Mouse (Mus musculus): Measurements from ENCODE around the gene Ksr2. TPM values are rescaled to one million over a fixed set of nuclear protein-coding genes. Genes with fewer than 3 reads are reported as not detected.

Ksr2 gene
- polyA plus RNA-seq, 1 experiment from 2014 or later = 6.0 TPM

- ATAC-seq = 0 out of 2 replicates have a peak, but pooled peaks have one; percentile 30
- H3K9me3 ChIP-seq (ENCODE audit: control insufficient read depth, low read length) = no peaks in the 10 kb centered on the region
- H3K27ac ChIP-seq (ENCODE audit: low read depth, low read length) = no peak overlapping the region
- no peak overlapping the region for H3K4me2 ChIP-seq (ENCODE audit: low read length)
- no peak overlapping the region for H3K4me3 ChIP-seq (ENCODE audit: low read length)
- H3K36me3 ChIP-seq (ENCODE audit: control insufficient read depth, insufficient read depth, low read length) = no peaks in the 10 kb centered on the region
- 33% methylated on average over 9 of the region's 9 CpGs for WGBS
- H3K9ac ChIP-seq (ENCODE audit: low read depth, low read length) = no peak overlapping the region
- no peaks in the 10 kb centered on the region for H3K27me3 ChIP-seq (replicated peaks; ENCODE audit: control insufficient read depth, insufficient read depth, low read length)
- no peaks in the 10 kb centered on the region for H3K4me1 ChIP-seq (ENCODE audit: control insufficient read depth, insufficient read depth, low read depth, low read length)
Observed at GRCm38 (mm10) chr5:117457121-117457520, 43.3 kb downstream of the Ksr2 start.

DNA sequence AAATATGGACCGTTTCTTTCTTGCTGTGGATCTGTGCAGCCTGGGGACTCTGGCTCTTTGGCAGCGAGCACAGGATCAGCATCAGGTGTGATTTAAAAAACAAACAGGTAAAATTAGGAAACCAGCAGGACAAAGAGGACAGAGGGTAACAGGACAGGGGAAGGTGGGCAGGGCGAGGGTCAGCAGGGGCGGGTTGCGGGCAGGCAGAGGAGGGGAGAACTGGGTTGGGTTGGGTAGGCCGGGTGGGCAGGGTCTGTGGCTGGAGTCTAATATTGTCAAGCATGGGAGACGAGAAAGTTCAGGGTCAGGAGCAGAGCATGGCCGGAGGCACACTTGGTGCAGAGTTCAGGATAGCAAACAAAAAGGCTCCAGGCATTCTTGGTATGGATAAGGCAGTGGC, 43.8 kb downstream of the Ksr2 start:
- 66% methylated on average over 8 of the region's 8 CpGs for WGBS
- Histone ChIP-seq H3K36me3 (ENCODE audit: control insufficient read depth, insufficient read depth, low read length) (no peaks in the 10 kb centered on the region), H3K9me3 (ENCODE audit: control insufficient read depth, low read length) (no peaks in the 10 kb centered on the region), H3K27ac (ENCODE audit: low read depth, low read length) (no peak overlapping the region), H3K4me2 (ENCODE audit: low read length) (no peak overlapping the region), H3K27me3 (replicated peaks; ENCODE audit: control insufficient read depth, insufficient read depth, low read length) (no peaks in the 10 kb centered on the region), H3K4me3 (ENCODE audit: low read length) (no peak overlapping the region), H3K4me1 (ENCODE audit: control insufficient read depth, insufficient read depth, low read depth, low read length) (no peaks in the 10 kb centered on the region), H3K9ac (ENCODE audit: low read depth, low read length) (no peak overlapping the region)
- no peak for ATAC-seq

DNA sequence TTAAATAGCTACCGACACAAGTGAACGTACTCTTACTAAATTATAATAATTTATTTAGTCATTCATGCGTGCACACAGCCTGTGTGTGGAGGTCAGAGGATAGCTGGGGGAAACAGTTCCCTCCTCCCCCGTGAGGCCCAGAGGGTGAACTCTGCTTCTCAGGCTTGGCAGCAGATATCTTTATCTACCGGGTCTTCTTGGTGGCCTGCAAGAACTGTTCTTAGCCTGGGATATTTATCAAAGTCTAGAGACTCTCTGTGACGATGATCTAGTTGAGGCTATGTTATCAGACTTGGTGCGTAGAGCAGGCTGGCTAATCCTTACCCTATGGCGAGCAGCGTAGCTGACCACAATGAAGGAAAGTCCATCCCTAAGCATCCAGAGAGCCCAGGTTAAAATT, 45.1 kb downstream of the Ksr2 start:
- Histone ChIP-seq H3K4me3 (ENCODE audit: low read length) (no peak overlapping the region), H3K27me3 (replicated peaks; ENCODE audit: control insufficient read depth, insufficient read depth, low read length) (no peaks in the 10 kb centered on the region), H3K36me3 (ENCODE audit: control insufficient read depth, insufficient read depth, low read length) (no peaks in the 10 kb centered on the region), H3K4me1 (ENCODE audit: control insufficient read depth, insufficient read depth, low read depth, low read length) (no peaks in the 10 kb centered on the region), H3K4me2 (ENCODE audit: low read length) (no peak overlapping the region), H3K27ac (ENCODE audit: low read depth, low read length) (no peak overlapping the region), H3K9ac (ENCODE audit: low read depth, low read length) (no peak overlapping the region), H3K9me3 (ENCODE audit: control insufficient read depth, low read length) (no peaks in the 10 kb centered on the region)
- WGBS = 73% methylated on average over 9 of the region's 9 CpGs
- no peak for ATAC-seq

DNA sequence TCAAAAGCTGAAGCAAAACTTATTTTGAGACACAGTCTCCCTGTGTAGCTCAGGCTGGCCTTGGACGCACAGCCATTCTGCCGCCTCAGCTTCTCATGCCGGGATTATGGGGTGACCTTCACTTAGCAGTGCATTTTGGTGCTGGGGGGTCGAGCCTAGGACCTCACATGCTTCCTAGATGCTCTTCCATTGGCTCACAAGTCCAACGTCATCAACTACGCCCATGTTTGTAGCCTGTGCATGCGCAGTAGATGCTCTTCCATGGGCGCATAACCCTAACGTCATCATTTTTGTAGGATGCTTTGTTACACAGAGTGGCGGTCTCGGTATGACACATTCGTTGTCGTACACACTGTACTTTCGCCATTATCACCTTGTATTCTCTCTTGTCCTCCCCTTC, 46.5 kb downstream of the Ksr2 start:
- H3K4me3 ChIP-seq (ENCODE audit: low read length) = no peak overlapping the region
- H3K27me3 ChIP-seq (replicated peaks; ENCODE audit: control insufficient read depth, insufficient read depth, low read length) = no peaks in the 10 kb centered on the region
- 96% methylated on average over 14 of the region's 14 CpGs for WGBS
- H3K36me3 ChIP-seq (ENCODE audit: control insufficient read depth, insufficient read depth, low read length) = no peaks in the 10 kb centered on the region
- H3K4me2 ChIP-seq (ENCODE audit: low read length) = no peak overlapping the region
- ATAC-seq = no peak
- H3K9me3 ChIP-seq (ENCODE audit: control insufficient read depth, low read length) = no peaks in the 10 kb centered on the region
- H3K4me1 ChIP-seq (ENCODE audit: control insufficient read depth, insufficient read depth, low read depth, low read length) = no peaks in the 10 kb centered on the region
- no peak overlapping the region for H3K9ac ChIP-seq (ENCODE audit: low read depth, low read length)
- H3K27ac ChIP-seq (ENCODE audit: low read depth, low read length) = no peak overlapping the region

DNA sequence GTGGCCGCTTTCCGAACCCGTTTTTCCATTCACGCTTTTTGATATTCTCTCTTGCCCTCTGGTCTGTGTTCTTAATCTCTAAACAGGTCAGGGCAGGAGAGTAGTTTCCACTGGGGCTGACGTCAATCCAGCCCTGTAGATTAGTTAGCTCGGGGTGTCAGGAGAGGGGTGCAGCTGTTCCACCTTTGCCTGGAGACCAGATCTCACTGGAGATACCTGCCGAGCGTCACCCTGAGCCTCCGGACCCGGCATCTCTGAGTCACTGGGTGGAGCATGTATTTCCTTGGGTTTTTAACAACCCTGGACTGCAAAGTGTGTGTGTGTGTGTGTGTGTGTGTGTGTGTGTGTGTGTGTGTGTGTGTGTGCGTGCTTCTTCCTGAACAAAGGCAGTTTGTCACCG, 53.3 kb downstream of the Ksr2 start:
- Histone ChIP-seq H3K27me3 (replicated peaks; ENCODE audit: control insufficient read depth, insufficient read depth, low read length) (no peaks in the 10 kb centered on the region), H3K4me2 (ENCODE audit: low read length) (no peak overlapping the region), H3K4me1 (ENCODE audit: control insufficient read depth, insufficient read depth, low read depth, low read length) (no peaks in the 10 kb centered on the region), H3K27ac (ENCODE audit: low read depth, low read length) (no peak overlapping the region), H3K9me3 (ENCODE audit: control insufficient read depth, low read length) (no peaks in the 10 kb centered on the region), H3K9ac (ENCODE audit: low read depth, low read length) (no peak overlapping the region), H3K4me3 (ENCODE audit: low read length) (no peak overlapping the region), H3K36me3 (ENCODE audit: control insufficient read depth, insufficient read depth, low read length) (no peaks in the 10 kb centered on the region)
- WGBS = 85% methylated on average over 11 of the region's 12 CpGs
- ATAC-seq = no peak

DNA sequence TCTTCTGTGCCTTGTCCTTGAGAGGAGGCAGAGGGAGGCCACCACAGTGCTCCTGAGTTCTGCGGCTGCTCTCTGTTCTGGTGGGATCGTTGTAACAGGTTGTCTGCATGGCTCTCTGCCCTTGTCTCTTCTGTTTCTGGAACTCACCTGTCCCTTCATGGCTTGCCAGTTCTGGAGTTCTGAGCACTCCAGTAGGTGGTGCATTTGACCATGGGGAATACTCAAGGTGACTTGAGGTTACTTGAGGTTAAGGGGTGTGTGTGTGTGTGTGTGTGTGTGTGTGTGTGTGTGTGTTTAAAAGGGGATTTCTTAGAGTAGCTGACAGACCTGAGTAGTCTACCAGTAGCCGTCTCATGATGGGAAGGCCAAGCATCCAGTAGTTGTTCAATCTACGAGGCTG, 55.2 kb downstream of the Ksr2 start:
- no peak for ATAC-seq
- Histone ChIP-seq H3K27ac (ENCODE audit: low read depth, low read length) (no peak overlapping the region), H3K9ac (ENCODE audit: low read depth, low read length) (no peak overlapping the region), H3K27me3 (replicated peaks; ENCODE audit: control insufficient read depth, insufficient read depth, low read length) (no peaks in the 10 kb centered on the region), H3K9me3 (ENCODE audit: control insufficient read depth, low read length) (no peaks in the 10 kb centered on the region), H3K4me3 (ENCODE audit: low read length) (no peak overlapping the region), H3K36me3 (ENCODE audit: control insufficient read depth, insufficient read depth, low read length) (no peaks in the 10 kb centered on the region), H3K4me2 (ENCODE audit: low read length) (no peak overlapping the region), H3K4me1 (ENCODE audit: control insufficient read depth, insufficient read depth, low read depth, low read length) (no peaks in the 10 kb centered on the region)
- WGBS = 87% methylated on average over 4 of the region's 4 CpGs

- no peaks in the 10 kb centered on the region for H3K9me3 ChIP-seq (ENCODE audit: control insufficient read depth, low read length)
- no peak overlapping the region for H3K4me3 ChIP-seq (ENCODE audit: low read length)
- H3K4me1 ChIP-seq (ENCODE audit: control insufficient read depth, insufficient read depth, low read depth, low read length) = no peaks in the 10 kb centered on the region
- no peaks in the 10 kb centered on the region for H3K36me3 ChIP-seq (ENCODE audit: control insufficient read depth, insufficient read depth, low read length)
- WGBS = 95% methylated on average over 8 of the region's 8 CpGs
- no peak overlapping the region for H3K9ac ChIP-seq (ENCODE audit: low read depth, low read length)
- no peaks in the 10 kb centered on the region for H3K27me3 ChIP-seq (replicated peaks; ENCODE audit: control insufficient read depth, insufficient read depth, low read length)
- no peak overlapping the region for H3K4me2 ChIP-seq (ENCODE audit: low read length)
- ATAC-seq = no peak
- H3K27ac ChIP-seq (ENCODE audit: low read depth, low read length) = no peak overlapping the region
Observed at GRCm38 (mm10) chr5:117469572-117469971, 55.8 kb downstream of the Ksr2 start.

DNA sequence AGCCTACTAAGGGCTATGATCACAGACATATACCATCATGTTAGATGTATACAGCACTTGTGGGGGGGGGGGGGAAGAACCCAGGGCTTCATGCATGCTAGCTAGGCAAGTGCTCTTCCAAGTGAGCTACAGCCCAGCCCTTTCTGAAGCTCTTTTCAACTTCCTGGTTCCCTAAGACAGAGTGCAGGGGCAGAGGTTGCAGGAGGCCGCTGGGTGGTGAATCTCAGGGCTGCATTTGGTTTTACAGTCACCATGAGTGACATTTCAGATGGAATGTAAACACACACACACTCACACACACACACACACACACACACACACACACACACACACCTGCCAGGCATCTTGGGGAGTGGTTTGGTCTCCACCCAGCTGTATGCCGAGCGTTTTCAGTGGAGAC, 67.4 kb downstream of the Ksr2 start:
- no peak overlapping the region for H3K27ac ChIP-seq (ENCODE audit: low read depth, low read length)
- H3K4me3 ChIP-seq (ENCODE audit: low read length) = no peak overlapping the region
- no peak for ATAC-seq
- no peaks in the 10 kb centered on the region for H3K27me3 ChIP-seq (replicated peaks; ENCODE audit: control insufficient read depth, insufficient read depth, low read length)
- H3K9me3 ChIP-seq (ENCODE audit: control insufficient read depth, low read length) = no peaks in the 10 kb centered on the region
- 77% methylated on average over 3 of the region's 3 CpGs for WGBS
- no peak overlapping the region for H3K4me2 ChIP-seq (ENCODE audit: low read length)
- H3K4me1 ChIP-seq (ENCODE audit: control insufficient read depth, insufficient read depth, low read depth, low read length) = no peaks in the 10 kb centered on the region
- no peaks in the 10 kb centered on the region for H3K36me3 ChIP-seq (ENCODE audit: control insufficient read depth, insufficient read depth, low read length)
- no peak overlapping the region for H3K9ac ChIP-seq (ENCODE audit: low read depth, low read length)

DNA sequence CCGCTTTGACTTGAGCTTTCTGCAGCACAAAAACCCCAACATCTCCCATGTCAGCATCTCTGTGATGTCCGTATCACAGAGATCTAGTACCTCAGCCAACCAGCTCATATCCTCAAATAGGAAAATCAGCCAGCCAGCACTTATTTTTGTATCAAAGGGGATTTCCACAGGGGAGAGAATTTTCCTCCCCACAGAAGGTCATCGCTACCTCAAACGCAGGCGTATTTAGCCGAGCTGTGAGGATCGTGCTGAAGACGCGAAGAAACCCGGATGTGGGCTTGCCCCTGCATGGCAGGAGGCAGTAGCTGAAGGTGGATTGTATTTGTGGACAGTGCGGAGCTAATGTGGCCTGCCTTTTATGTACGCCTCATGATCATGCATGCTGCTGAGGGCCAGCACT, 67.8 kb downstream of the Ksr2 start:
- Histone ChIP-seq H3K27me3 (replicated peaks; ENCODE audit: control insufficient read depth, insufficient read depth, low read length) (no peaks in the 10 kb centered on the region), H3K36me3 (ENCODE audit: control insufficient read depth, insufficient read depth, low read length) (no peaks in the 10 kb centered on the region), H3K4me3 (ENCODE audit: low read length) (no peak overlapping the region), H3K27ac (ENCODE audit: low read depth, low read length) (no peak overlapping the region), H3K9ac (ENCODE audit: low read depth, low read length) (no peak overlapping the region), H3K9me3 (ENCODE audit: control insufficient read depth, low read length) (no peaks in the 10 kb centered on the region), H3K4me1 (ENCODE audit: control insufficient read depth, insufficient read depth, low read depth, low read length) (no peaks in the 10 kb centered on the region), H3K4me2 (ENCODE audit: low read length) (no peak overlapping the region)
- no peak for ATAC-seq
- 67% methylated on average over 12 of the region's 12 CpGs for WGBS

DNA sequence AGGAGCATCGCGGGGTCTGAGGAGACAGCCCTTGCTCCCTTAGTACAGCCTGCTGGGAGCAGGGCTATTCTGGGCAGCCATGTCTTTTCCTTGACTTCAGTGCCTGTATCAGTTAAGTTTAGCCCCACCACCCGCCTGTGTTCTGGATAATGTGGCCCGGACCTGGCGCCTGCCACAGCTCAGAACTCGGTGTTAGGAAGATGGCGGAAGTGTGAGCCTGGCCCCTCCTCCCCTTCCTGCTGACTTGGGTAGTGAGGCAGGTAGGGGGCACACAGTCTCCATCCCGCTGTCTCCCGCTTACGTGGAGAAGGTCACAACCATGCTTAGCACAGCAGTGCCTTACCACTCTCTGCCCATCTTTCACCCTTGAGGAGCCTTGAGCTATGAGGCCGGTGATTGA, 68.2 kb downstream of the Ksr2 start:
- Histone ChIP-seq H3K9ac (ENCODE audit: low read depth, low read length) (no peak overlapping the region), H3K27me3 (replicated peaks; ENCODE audit: control insufficient read depth, insufficient read depth, low read length) (no peaks in the 10 kb centered on the region), H3K4me1 (ENCODE audit: control insufficient read depth, insufficient read depth, low read depth, low read length) (no peaks in the 10 kb centered on the region), H3K4me3 (ENCODE audit: low read length) (no peak overlapping the region), H3K4me2 (ENCODE audit: low read length) (no peak overlapping the region), H3K9me3 (ENCODE audit: control insufficient read depth, low read length) (no peaks in the 10 kb centered on the region), H3K36me3 (ENCODE audit: control insufficient read depth, insufficient read depth, low read length) (no peaks in the 10 kb centered on the region), H3K27ac (ENCODE audit: low read depth, low read length) (no peak overlapping the region)
- ATAC-seq = no peak
- 82% methylated on average over 11 of the region's 11 CpGs for WGBS
